Mouse (Mus musculus): ENCODE data around the gene B4galt5. TPM values are rescaled to one million over a fixed set of nuclear protein-coding genes. Genes with fewer than 3 reads are reported as not detected.

The B4galt5 gene
- polyA plus RNA-seq, 1 experiment from 2014 or later: 8.8 TPM

DNA sequence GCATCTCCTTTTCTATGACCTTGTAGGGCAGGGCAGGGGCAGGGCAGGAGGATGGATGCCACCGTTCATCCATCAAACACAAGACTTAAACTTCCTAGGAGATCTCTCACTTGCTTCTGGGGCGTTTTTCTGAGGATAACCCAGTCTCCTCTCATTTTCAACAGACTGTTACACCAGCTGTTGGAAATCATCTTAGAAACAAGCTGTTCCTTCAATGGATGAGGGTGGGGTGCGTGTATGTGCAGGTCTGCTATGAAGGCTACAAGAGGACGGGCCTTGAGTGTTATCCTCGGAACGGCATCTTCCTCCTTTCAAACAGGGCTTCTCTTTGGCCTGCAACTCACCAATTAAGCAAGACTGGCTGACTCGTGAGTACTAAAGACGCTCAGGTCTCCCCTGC lies 34.5 kb downstream of the B4galt5 start:
- WGBS: 82% methylated on average over 8 of the region's 8 CpGs
- Histone ChIP-seq H3K27me3 (replicated peaks) (no peaks in the 10 kb centered on the region), H3K9me3 (no peaks in the 10 kb centered on the region), H3K27ac (replicated peaks) (peak overlapping the region; percentile 77), H3K9ac (peak overlapping the region; percentile 47), H3K4me2 (no peak overlapping the region), H3K36me3 (peaks cover 26% of the 10 kb centered on the region), H3K4me1 (peaks cover 68% of the 10 kb centered on the region), H3K4me3 (no peak overlapping the region)
- ATAC-seq (ENCODE audit: extremely low read depth, insufficient number of reproducible peaks, low FRiP score, low TSS enrichment): no peak

DNA sequence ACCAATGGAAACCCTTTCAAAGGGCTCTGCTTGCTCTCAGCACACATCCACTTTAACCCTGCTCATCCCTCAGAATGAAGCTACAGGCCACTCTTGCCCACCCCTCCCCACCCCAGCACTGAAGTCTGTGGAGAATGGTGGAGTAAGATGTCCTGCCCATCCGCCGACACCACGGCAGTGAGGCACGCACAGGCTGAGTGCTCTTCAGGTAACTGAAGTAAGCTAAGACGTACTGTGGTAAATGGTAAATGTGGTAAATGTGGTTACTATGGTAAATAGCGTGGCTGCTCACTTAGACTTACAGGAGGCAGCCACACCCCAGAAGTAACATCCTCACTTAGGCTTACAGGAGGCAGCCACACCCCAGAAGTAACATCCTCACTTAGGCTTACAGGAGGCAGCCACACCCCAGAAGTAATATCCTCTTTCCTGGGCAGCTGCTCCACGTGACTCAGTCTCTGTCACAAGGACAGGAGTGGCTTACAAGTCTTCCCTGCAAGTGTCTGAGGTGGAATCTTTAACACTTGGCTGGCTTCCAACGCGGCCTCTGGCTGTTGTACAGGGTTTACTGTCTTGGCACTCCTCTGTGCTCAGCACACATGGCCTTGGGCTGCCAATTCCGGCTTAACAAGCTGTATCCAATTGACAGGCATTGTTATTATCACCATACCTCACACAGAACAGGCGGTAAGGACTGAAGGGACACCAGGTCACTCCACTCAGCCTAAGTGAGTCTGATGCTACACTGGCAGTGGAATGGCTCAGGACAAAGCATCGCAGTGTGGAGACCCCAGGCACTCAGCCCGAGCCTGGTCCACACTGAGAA lies 35.3 kb downstream of the B4galt5 start:
- Histone ChIP-seq H3K36me3 (peaks cover 34% of the 10 kb centered on the region), H3K9ac (peak overlapping the region; percentile 47; the same call in 1 of the 2 replicates), H3K9me3 (no peaks in the 10 kb centered on the region), H3K27me3 (replicated peaks) (no peaks in the 10 kb centered on the region), H3K4me3 (no peak overlapping the region), H3K4me2 (no peak overlapping the region), H3K4me1 (peaks cover 61% of the 10 kb centered on the region), H3K27ac (replicated peaks) (peak overlapping the region; percentile 77)
- WGBS: 55% methylated on average over 13 of the region's 13 CpGs
- ATAC-seq (ENCODE audit: extremely low read depth, insufficient number of reproducible peaks, low FRiP score, low TSS enrichment): peak; percentile 22; the same call in 1 of the 2 replicates

DNA sequence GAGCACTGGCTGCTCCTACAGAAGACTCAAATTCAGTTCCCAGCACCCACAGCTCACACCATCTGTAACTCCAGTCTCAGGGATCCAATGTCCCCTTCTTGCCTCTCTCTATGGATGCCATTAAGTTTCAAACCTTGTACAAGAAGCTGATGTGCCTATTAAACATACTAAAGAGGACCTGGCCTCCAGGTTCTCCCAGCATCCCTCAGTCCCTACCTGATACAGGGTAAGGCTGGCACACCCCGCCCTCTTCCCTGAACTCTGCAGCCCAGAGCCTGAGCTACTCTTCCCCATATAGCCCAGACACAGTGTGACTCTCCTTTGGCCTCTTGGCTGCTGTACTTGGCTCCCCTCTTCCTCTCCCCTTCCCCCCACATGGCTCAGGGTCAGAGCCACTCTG lies 38.9 kb downstream of the B4galt5 start:
- H3K4me2 ChIP-seq: no peak overlapping the region
- no peaks in the 10 kb centered on the region for H3K27me3 ChIP-seq (replicated peaks)
- no peak overlapping the region for H3K4me3 ChIP-seq
- no peak overlapping the region for H3K9ac ChIP-seq
- H3K36me3 ChIP-seq: peaks cover 65% of the 10 kb centered on the region
- H3K4me1 ChIP-seq: peaks cover 37% of the 10 kb centered on the region
- ATAC-seq (ENCODE audit: extremely low read depth, insufficient number of reproducible peaks, low FRiP score, low TSS enrichment): no peak
- no peaks in the 10 kb centered on the region for H3K9me3 ChIP-seq
- no peak overlapping the region for H3K27ac ChIP-seq (replicated peaks)
- WGBS: 100% methylated on average over 1 of the region's 1 CpGs

DNA sequence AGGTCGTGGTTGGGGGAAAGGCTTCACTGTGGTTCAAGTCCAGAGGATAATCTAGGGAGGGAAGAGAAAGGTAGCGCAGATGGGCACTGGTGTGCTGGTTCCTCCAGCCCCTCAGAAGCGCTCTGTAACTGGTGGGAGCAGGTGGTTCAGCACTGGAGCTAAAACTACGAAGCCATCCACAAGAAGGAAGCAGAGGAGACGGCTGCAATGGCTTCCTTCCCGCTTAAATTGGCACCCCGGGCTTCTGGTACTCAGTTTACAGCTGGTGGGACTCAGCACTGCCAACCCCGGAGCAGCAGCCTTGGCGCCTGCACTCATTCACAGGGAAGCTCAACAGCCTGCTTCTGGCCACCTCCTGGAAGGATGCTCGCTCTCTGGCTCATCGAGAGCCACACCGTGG lies 39.7 kb downstream of the B4galt5 start:
- Histone ChIP-seq H3K4me1 (peaks cover 29% of the 10 kb centered on the region), H3K9ac (no peak overlapping the region), H3K27ac (replicated peaks) (no peak overlapping the region), H3K27me3 (replicated peaks) (no peaks in the 10 kb centered on the region), H3K4me3 (no peak overlapping the region), H3K4me2 (no peak overlapping the region), H3K36me3 (peaks cover 73% of the 10 kb centered on the region), H3K9me3 (no peaks in the 10 kb centered on the region)
- WGBS: 91% methylated on average over 12 of the region's 12 CpGs
- ATAC-seq (ENCODE audit: extremely low read depth, insufficient number of reproducible peaks, low FRiP score, low TSS enrichment): no peak

DNA sequence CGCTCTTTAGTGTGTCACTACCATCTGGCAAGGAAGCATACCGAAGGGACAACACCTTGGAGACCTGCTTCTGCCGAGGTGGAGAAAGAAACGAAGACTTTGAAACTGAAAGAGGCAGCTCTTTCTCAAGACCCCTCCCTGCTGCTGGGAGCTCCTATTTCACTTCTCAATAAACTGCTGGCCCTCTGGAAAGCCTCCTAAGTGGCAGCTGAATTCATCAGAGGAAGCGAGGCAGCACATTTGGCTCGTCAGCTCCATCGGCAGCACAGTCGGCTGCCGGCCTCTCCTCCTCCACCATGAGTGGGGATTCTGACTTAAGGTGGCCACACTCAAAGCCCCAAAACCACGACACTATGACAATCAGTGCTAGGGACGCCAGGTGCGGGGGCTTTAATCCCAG lies 41.3 kb downstream of the B4galt5 start:
- 0 out of 2 replicates have a peak overlapping the region, but pooled peaks have one; percentile 20 for H3K27ac ChIP-seq (replicated peaks)
- peaks cover 84% of the 10 kb centered on the region for H3K36me3 ChIP-seq
- no peaks in the 10 kb centered on the region for H3K27me3 ChIP-seq (replicated peaks)
- no peak overlapping the region for H3K9ac ChIP-seq
- no peak overlapping the region for H3K4me3 ChIP-seq
- H3K4me1 ChIP-seq: peaks cover 13% of the 10 kb centered on the region
- no peak for ATAC-seq (ENCODE audit: extremely low read depth, insufficient number of reproducible peaks, low FRiP score, low TSS enrichment)
- H3K4me2 ChIP-seq: no peak overlapping the region
- 61% methylated on average over 12 of the region's 12 CpGs for WGBS
- H3K9me3 ChIP-seq: no peaks in the 10 kb centered on the region

DNA sequence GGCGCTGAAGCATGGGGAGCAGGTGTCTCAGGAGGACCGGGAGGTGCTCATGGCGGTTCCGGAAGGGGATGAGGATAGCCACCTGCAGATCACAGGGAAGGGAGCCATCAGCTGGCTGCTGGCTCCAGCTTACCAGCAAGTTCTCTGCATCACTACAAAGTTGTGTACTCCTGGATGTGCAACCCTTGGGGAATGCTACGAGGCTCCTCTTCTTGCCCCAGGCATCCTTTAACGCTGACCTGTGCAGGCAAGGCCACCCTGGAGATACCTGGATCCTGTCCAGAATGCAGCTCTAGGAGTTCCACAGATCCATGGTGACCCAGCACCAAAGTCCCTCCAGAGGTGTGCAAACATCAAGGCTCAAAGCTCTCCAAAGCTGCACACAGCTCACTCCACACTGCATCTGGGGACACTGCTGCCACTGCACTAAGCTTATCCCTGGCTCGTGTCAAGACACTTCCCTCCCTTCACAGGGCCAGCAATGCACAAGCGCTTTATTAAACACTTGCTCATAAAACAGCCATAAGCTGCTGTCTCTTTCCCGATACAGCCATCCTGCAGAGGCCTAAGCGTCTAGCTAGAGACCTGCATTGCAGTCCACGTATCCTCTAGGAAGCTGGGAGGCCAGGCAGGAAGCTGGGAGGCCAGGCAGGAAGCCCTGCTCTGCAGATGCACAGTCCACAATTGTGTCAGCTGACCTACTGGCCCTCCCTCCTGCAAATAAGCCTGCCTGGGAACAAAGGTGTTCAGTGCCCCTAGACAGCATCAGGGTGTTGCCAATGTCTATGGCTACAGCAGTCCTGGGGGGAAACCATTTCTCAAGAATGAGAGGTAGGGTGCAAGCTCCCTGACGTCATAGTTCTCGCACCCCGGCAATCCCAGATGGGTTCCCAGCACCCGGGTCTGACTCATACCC lies 42.1 kb downstream of the B4galt5 start:
- Histone ChIP-seq H3K4me3 (no peak overlapping the region), H3K36me3 (peaks cover 87% of the 10 kb centered on the region), H3K27ac (replicated peaks) (0 out of 2 replicates have a peak overlapping the region, but pooled peaks have one; percentile 20), H3K27me3 (replicated peaks) (no peaks in the 10 kb centered on the region), H3K4me2 (no peak overlapping the region), H3K9me3 (no peaks in the 10 kb centered on the region), H3K9ac (no peak overlapping the region), H3K4me1 (peaks cover 11% of the 10 kb centered on the region)
- no peak for ATAC-seq (ENCODE audit: extremely low read depth, insufficient number of reproducible peaks, low FRiP score, low TSS enrichment)
- 84% methylated on average over 15 of the region's 15 CpGs for WGBS

DNA sequence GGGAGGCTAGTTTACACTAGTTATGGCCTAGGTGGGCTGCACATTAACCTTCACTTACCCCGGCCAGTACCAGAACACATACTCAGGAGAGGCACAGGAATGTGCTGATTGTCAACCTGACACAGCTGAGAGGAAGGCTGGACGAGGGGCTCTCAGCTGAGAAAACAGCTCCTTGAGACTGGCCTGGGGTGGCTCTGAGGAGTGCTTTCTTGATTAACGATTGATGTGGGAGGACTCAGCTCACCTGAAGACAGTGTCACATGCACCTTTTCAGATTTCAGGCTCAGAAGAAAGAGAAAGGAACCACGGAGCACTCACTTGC lies 42.7 kb downstream of the B4galt5 start:
- no peak for ATAC-seq (ENCODE audit: extremely low read depth, insufficient number of reproducible peaks, low FRiP score, low TSS enrichment)
- no peak overlapping the region for H3K4me3 ChIP-seq
- no peaks in the 10 kb centered on the region for H3K27me3 ChIP-seq (replicated peaks)
- peaks cover 11% of the 10 kb centered on the region for H3K4me1 ChIP-seq
- H3K27ac ChIP-seq (replicated peaks): no peak overlapping the region
- no peak overlapping the region for H3K4me2 ChIP-seq
- H3K36me3 ChIP-seq: peaks cover 87% of the 10 kb centered on the region
- no peak overlapping the region for H3K9ac ChIP-seq
- no peaks in the 10 kb centered on the region for H3K9me3 ChIP-seq
- WGBS: 70% methylated on average over 4 of the region's 4 CpGs

DNA sequence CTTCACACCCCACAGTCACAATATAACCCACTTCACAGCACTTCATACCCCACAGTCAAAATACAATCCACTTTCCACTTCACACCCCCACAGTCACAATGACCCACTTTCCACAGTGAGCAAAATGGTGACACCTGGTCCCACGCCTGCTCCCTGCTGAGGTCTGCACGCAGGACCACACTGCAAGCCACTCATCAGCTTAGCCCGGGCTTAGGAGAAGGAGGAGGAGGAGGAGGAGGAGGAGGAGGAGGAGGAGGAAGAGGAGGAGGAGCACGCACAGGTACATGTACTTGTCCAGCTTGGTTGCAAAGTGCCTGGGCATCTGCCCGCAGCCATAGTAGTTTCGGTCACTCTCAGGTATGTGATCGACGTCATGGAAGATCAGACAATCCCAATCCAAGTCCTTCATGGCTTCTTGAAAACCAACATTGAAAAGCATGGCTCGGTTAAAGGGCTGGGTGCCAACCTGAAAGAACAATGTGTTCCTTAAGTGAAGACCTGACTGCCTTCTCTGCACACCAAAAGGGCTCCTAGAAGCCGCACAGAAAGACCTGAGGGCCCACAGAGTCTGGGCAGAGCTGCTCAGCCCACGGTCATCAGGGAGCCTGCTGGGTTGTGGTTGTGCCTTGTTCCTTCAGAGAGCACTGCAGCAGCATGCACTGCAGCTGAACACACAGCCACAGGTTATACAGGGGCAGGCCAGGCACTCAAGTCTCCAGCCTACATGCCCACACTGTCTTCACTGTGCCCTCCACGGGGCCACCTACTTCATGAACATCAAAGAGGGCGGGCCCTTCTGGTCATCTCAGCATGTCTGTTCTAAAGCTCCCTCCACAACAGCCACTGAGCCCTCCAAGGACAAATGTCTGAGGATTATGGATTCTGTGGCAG lies 43.4 kb downstream of the B4galt5 start:
- peaks cover 86% of the 10 kb centered on the region for H3K36me3 ChIP-seq

DNA sequence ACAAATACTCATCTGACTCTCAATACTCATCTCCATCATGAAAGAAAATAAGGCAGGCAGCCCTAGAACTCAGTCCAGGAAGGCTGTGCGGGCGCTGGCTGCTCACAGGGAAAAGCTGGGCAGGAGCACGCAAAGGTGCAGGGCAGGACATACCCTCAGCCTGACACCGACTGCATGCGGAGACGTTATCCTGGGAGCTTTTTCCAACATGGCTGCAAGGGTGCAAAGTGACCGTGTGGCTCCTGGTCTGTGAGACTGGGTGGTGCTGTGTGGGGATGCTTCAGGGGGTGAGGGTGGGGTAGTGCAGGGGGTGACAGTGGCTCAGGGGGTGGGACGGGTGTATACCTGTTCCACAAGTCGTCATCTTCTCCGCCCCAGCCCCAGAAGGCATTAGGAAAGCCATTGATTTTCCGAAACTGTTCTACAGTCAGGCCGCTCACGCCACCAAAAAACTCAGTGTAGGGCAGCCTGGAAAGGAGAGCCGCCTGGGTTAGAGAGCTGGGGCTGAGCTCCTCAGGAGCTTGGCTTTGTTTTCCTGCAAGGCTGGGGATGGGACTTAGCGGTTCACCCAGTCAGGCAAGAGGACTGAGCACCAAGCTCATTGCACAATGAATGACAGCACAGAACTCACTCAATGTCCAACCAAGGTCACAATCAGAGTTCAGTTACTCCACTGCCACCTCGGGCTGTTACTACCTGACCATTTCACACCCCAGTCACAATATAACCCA lies 44.2 kb downstream of the B4galt5 start:
- peaks cover 84% of the 10 kb centered on the region for H3K36me3 ChIP-seq
- 87% methylated on average over 16 of the region's 16 CpGs for WGBS
- H3K4me3 ChIP-seq: no peak overlapping the region
- no peak for ATAC-seq (ENCODE audit: extremely low read depth, insufficient number of reproducible peaks, low FRiP score, low TSS enrichment)
- no peak overlapping the region for H3K4me2 ChIP-seq
- H3K9me3 ChIP-seq: no peaks in the 10 kb centered on the region
- peaks cover 17% of the 10 kb centered on the region for H3K4me1 ChIP-seq
- no peak overlapping the region for H3K27ac ChIP-seq (replicated peaks)
- no peaks in the 10 kb centered on the region for H3K27me3 ChIP-seq (replicated peaks)
- H3K9ac ChIP-seq: no peak overlapping the region

More for the DNA sequence above, 43.4 kb downstream of the B4galt5 start:
- ATAC-seq (ENCODE audit: extremely low read depth, insufficient number of reproducible peaks, low FRiP score, low TSS enrichment): no peak
- Histone ChIP-seq H3K9me3 (no peaks in the 10 kb centered on the region), H3K4me1 (peaks cover 11% of the 10 kb centered on the region), H3K27ac (replicated peaks) (no peak overlapping the region), H3K4me3 (no peak overlapping the region), H3K9ac (no peak overlapping the region), H3K27me3 (replicated peaks) (no peaks in the 10 kb centered on the region), H3K4me2 (no peak overlapping the region)
- 90% methylated on average over 12 of the region's 13 CpGs for WGBS

DNA sequence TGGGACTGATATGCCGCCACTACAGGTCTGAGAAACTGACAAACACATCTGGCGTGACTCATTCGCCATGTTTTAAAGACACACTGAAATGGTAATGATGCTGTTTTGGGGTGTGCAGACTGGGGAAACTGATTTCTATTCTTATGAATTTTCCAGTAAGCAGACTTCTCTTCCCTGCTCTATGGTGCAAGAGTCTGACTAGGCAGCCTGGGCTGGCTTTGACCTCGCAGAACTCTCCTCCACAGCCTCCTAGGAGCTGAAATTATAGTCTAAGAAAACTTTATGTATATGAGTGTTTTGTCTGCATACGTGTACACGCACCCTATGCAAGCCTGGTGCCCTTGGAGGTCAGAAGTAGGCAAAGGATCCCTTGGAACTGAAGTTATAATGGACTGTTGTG lies 45.2 kb downstream of the B4galt5 start:
- H3K9ac ChIP-seq: no peak overlapping the region
- H3K4me2 ChIP-seq: no peak overlapping the region
- peaks cover 27% of the 10 kb centered on the region for H3K4me1 ChIP-seq
- no peaks in the 10 kb centered on the region for H3K27me3 ChIP-seq (replicated peaks)
- WGBS: 93% methylated on average over 6 of the region's 6 CpGs
- no peaks in the 10 kb centered on the region for H3K9me3 ChIP-seq
- H3K27ac ChIP-seq (replicated peaks): no peak overlapping the region
- H3K36me3 ChIP-seq: peaks cover 83% of the 10 kb centered on the region
- no peak overlapping the region for H3K4me3 ChIP-seq
- no peak for ATAC-seq (ENCODE audit: extremely low read depth, insufficient number of reproducible peaks, low FRiP score, low TSS enrichment)
